Mouse (Mus musculus): ENCODE results near the gene Naa20. TPM values are rescaled to one million over a fixed set of nuclear protein-coding genes. Genes with fewer than 3 reads are reported as not detected.

The Naa20 gene
- polyA plus RNA-seq, 1 experiment = 24.7 TPM

DNA sequence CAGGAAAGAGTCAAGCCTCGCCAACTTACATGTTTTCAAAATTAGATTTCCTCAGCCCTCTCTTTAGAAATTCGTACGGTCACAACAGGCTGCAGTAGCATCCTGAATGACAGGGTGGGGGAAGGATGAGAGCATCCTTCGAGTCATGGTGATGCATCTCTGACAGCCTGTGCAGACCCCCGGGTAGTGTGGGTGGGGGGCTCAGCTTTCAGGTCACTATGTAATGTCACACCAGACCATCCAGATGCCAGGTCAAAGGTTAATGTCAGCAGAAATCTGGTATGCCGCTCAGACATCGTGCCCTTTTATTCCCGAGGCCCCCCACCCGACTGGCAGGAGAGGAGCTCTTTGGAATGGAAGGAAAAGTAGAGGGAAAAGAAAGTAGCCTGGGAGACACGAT is 48.3 kb downstream of the Naa20 start:
- no peak for DNase-seq (ENCODE audit: low read depth)

DNA sequence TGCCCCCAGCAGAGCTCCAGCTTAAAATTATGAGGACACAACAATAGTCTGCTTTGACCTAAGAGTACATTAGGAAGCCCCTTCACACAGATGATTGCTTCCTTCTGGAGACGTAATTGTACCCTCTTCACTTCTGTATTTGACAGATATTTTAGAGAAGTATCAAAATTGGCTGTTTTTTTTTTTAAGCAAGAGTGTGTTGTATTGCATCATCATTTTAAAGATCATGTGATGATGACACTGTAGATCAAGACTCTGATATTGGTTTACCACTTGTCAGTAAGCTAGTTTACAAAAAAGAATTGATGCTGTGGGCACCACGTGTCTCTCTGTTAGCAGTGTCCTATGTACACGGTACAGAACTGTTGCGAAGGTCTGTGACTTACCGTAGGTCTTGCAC is 50.8 kb downstream of the Naa20 start:
- DNase-seq (ENCODE audit: low read depth) = no peak

DNA sequence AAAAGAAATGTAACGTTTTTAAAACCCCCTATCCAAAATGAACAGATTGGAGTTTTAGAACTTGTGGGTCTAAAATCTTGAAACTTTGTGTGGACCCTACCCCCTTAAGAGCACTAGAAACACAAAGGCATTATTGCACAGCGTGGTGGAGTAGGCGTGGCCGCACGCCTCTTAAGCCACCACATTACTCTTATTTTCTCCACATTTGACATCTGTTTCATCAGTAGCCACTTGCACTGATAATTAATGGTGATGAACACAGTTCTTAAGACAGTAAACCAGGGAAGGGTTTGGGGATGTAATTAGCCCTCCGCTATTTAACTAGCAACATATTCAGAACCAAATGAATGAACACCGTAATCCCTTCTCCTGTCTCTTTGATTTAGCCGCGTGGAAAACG is 53.9 kb downstream of the Naa20 start:
- no peak for DNase-seq (ENCODE audit: low read depth)

DNA sequence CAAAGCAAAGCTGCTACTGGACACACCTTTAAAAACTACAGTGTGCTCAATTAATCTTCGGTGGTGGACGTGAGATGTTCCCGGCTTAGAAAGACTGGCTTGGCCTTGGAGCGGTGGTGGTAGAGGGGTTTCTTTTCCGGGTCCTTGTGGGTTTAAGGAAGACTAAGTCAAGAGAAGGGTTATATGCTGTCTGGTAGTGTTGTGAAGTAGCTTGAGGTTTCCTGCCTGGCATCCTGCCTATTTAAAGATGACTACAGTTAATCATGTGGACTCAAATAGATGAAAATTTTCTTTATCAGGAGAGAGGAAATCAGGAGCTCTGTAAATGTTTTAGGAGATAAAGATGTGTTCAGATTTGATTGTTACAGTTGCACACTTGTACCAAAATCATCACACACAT is 54.4 kb downstream of the Naa20 start:
- no peak for DNase-seq (ENCODE audit: low read depth)

DNA sequence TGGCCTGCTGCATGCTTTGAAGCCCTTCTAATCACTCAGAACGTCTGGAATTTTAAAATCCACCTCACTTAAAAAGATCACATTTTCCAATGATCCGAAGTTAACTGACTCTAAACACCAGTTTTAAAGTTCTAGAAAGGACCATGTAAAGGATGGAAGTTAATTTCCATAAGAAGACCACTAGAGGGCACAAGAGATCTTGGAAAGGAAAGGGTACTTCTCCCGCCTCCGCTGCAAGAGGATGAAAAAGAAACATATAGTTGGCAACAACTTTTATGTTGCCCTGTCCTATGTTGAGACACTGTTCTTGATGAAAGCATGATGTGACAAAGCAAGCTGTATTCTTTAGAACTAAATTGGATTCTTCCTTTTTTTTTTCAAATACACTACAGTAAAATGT is 55.6 kb downstream of the Naa20 start:
- no peak for DNase-seq (ENCODE audit: low read depth)

DNA sequence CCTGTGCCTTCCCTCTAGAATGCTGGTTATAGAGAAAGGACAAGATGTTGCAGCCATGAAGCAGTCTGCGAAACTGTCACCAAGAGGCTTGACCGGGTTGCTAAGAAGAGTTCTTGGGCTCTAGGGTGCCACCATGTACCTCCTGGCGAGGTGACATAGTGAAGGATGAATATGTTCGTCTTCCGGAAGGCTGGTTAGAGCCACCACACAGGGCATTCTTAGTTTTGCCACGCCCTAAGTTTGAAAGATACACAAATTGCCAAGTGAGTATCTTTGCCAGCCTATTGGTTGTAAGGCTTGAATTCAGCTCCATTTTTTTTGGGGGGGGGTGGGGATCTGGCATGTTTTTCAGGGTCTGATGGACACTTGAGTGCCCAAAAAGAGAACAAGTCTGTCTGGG is 56.2 kb downstream of the Naa20 start:
- DNase-seq (ENCODE audit: low read depth) = no peak

DNA sequence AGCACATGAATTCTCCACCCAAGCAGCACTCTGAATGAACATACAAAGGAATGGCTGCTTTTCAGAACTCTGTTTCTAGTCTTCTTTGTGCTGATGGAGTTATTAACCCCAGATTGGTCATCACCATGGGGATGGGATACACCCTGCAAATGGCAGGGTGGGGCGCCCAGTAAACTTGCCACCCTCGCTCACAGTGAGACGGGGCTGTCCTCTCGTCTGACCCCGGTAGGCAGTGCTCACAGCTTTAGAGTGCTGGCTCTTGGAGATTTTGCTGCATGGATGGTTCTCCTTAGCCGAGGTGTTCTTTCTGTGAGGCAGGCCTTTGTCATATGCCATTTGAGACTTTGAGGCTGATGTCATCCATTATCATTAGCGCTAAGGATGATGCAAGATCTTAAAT is 56.7 kb downstream of the Naa20 start:
- DNase-seq (ENCODE audit: low read depth) = no peak

DNA sequence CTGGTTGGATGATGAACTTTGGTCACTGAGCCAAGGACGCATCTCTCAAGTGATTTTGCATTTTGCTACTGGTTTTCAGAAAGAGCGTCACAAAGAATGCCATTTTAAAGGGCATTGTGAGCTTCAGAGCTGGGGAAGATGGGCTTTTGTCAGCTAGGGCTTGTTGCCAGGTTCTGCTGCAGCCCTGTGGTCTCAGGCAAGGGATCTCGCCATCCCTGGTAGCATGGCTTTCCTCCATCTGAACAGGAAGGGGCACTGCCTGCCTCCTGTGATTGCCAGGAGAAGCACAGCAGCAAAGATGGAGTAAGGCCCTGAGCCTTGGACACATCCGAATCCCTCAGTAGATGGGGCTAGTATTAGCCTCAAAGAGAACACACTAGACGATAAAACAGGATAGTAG is 60.0 kb downstream of the Naa20 start:
- no peak for DNase-seq (ENCODE audit: low read depth)

Other genes with a start within 250 kb of the Naa20 start
- gene Rin2, start 226.9 kb upstream of the Naa20 start, polyA plus RNA-seq (2012; rRNA removed) = 17.4 and 19.2 TPM in 2 replicates
- 0.85 and 1.4 TPM in 2 replicates for gene Cfap61, start 32.7 kb downstream of the Naa20 start, polyA plus RNA-seq (2012; rRNA removed)
- 5.0 and 6.8 TPM in 2 replicates for gene Crnkl1, start 32.9 kb downstream of the Naa20 start, polyA plus RNA-seq (2012; rRNA removed)